Mouse (Mus musculus) heart, adult 18-20 months (tissue): ENCODE data around the gene Tuba3a. TPM values are rescaled to one million over a fixed set of nuclear protein-coding genes. Genes with fewer than 3 reads are reported as not detected.

Experiments used
- DNase-seq, 2 experiments: peaks; one replicate each; pipeline ENCODE4 v3.0.0; 2021 to 2022; ENCODE audit warnings: mixed read lengths in 1 of 2
- microRNA-seq, 2 experiments: library from miRNA; unstranded; fragments of <30 nt; microRNA quantifications; one replicate each; pipeline ENCODE4 v1.2.0; 2022
- total RNA-seq, 2 experiments: library from RNA; stranded (reverse); gene quantifications; 2 replicates each; pipeline ENCODE4 v1.2.3; 2021

Gene Tuba3a
- total RNA-seq, 2 experiments from 2014 or later, result not detected

GRCm38 (mm10) chr6:125231117-125232044 is 54.5 kb downstream of the Tuba3a start, which contains the start of gene Tapbpl:
TSS of gene Tapbpl (minus strand) at chr6:125231860.
- DNase-seq, result peak; percentile 76 to 80

DNA sequence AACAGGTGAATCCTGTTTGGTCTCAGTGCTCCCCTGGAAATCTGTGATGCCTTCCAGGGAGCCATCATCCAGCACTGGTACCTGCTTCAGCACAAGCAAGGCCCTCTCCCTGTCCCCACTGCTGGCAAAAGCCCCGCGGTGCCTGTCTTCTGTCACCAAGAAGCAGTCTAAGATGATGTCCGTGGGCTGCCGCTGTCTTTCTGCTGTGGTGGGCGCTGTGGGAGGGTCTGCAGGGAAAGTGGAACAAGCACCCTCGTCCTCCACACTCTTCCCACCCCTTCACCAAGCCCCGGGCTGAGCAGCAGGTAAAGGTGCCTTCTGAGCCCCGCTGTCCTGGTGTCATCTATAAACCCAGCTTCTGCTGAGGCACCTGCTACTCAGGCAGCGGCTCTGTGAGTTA is 55.3 kb downstream of the Tuba3a start:
- no peak for DNase-seq

Small RNA genes lying within 50 kb of the gene (microRNA-seq; reads per million reads assigned to microRNA genes)
- 0 reads per million in 2 experiments for gene Mir8113

Other genes starting within 250 kb of the Tuba3a start
- 10 to 100 TPM; 22.4 to 26.6 TPM for gene Ing4, start 246.3 kb downstream of the Tuba3a start, total RNA-seq
- gene Acrbp, start 236.4 kb downstream of the Tuba3a start, total RNA-seq, result 1 to 10 TPM in 1 of 2 experiments, under 1 TPM in 1; 0.99 to 2.7 TPM
- under 1 TPM; 0.25 to 0.62 TPM for gene Lpar5, start 218.1 kb downstream of the Tuba3a start, total RNA-seq
- 100 to 1,000 TPM; 105 to 111 TPM for gene Chd4, start 190.1 kb downstream of the Tuba3a start, total RNA-seq
- 10 to 100 TPM; 19.2 to 20.1 TPM for gene Nop2, start 154.1 kb downstream of the Tuba3a start, total RNA-seq
- 1 to 10 TPM; 5.0 to 5.9 TPM for gene Iffo1, start 140.8 kb downstream of the Tuba3a start, total RNA-seq
- 1,000 to 10,000 TPM; 4,422 to 5,568 TPM for gene Gapdh, start 119.6 kb downstream of the Tuba3a start, total RNA-seq
- 10 to 100 TPM; 12.2 to 15.6 TPM for gene Ncapd2, start 94.3 kb downstream of the Tuba3a start, total RNA-seq
- 100 to 1,000 TPM; 316 to 366 TPM for gene Mrpl51, start 94.2 kb downstream of the Tuba3a start, total RNA-seq
- gene Vamp1, start 70.5 kb downstream of the Tuba3a start, total RNA-seq, result 1 to 10 TPM; 5.0 to 7.8 TPM
- 1 to 10 TPM; 5.7 to 6.1 TPM for gene Tapbpl, start 54.2 kb downstream of the Tuba3a start, total RNA-seq
- gene Cd27, start 49.0 kb downstream of the Tuba3a start, total RNA-seq, result 1 to 10 TPM in 1 of 2 experiments, not detected in 1; 1.7 TPM
- gene Ltbr, start 27.8 kb upstream of the Tuba3a start, total RNA-seq, result 10 to 100 TPM; 25.0 to 28.7 TPM
- 1 to 10 TPM in 1 of 2 experiments, under 1 TPM in 1; 0.47 to 1.3 TPM for gene Scnn1a, start 34.6 kb upstream of the Tuba3a start, total RNA-seq
- 10 to 100 TPM; 47.5 to 50.8 TPM for gene Tnfrsf1a, start 63.3 kb upstream of the Tuba3a start, total RNA-seq
- not detected for gene Plekhg6, start 94.8 kb upstream of the Tuba3a start, total RNA-seq
- gene Cd9, start 208.7 kb upstream of the Tuba3a start, total RNA-seq, result 10 to 100 TPM; 49.9 to 50.4 TPM